Mouse (Mus musculus) large intestine, adult 2 months (tissue): Measurements from ENCODE around the gene Kif23. TPM values are rescaled to one million over a fixed set of nuclear protein-coding genes. Genes with fewer than 3 reads are reported as not detected.

Experiments
- DNase-seq: peaks from one replicate; pipeline ENCODE4 v3.0.0-alpha.2; 2012; ENCODE audit warnings: low read depth, low spot score
- WGBS: fragments of 180-500 bp; shearing (Covaris S2); methylation state at CpG from one replicate; pipeline ENCODE4 v1.1.7; 2018; 5-methylcytosine and 5-hydroxymethylcytosine counted together
- polyA plus RNA-seq: library from polyadenylated mRNA; depleted of rRNA; stranded (reverse); fragments of >200 nt; gene quantifications from 2 replicates; pipeline ENCODE4 v1.2.3, GENCODE M21; 2012

Kif23 gene
- polyA plus RNA-seq, 1 experiment: 12.9 TPM

GRCm38 (mm10) chr9:61952241-61952640 lies 5.7 kb upstream of the Kif23 start:
- DNase-seq: no peak
- 88% methylated on average over 7 of the region's 7 CpGs for WGBS

- WGBS: 3% methylated on average over 24 of the region's 24 CpGs
- peak; percentile 80 for DNase-seq
Observed at GRCm38 (mm10) chr9:61947402-61948346, 1.1 kb upstream of the Kif23 start.

GRCm38 (mm10) chr9:61945973-61946611 lies 482 bp downstream of the Kif23 start:
- no peak for DNase-seq
- 1% methylated on average over 38 of the region's 38 CpGs for WGBS

GRCm38 (mm10) chr9:61941054-61941453 lies 5.5 kb downstream of the Kif23 start:
- WGBS: 93% methylated on average over 3 of the region's 3 CpGs
- DNase-seq: no peak

GRCm38 (mm10) chr9:61933333-61933732 lies 13.2 kb downstream of the Kif23 start:
- 76% methylated on average over 2 of the region's 2 CpGs for WGBS
- DNase-seq: no peak

GRCm38 (mm10) chr9:61932009-61932408 lies 14.6 kb downstream of the Kif23 start:
- no peak for DNase-seq

GRCm38 (mm10) chr9:61925086-61925660 lies 21.4 kb downstream of the Kif23 start:
- no peak for DNase-seq
- WGBS: 84% methylated on average over 10 of the region's 10 CpGs

More at GRCm38 (mm10) chr9:61932009-61932408, 14.6 kb downstream of the Kif23 start:
- 89% methylated on average over 3 of the region's 3 CpGs for WGBS

- WGBS: 89% methylated on average over 6 of the region's 6 CpGs
- no peak for DNase-seq
Observed at GRCm38 (mm10) chr9:61920331-61920730, 26.2 kb downstream of the Kif23 start.

GRCm38 (mm10) chr9:61919464-61919863 lies 27.1 kb downstream of the Kif23 start:
- WGBS: 94% methylated on average over 5 of the region's 5 CpGs
- no peak for DNase-seq

- WGBS: 82% methylated on average over 6 of the region's 6 CpGs
- DNase-seq: no peak
Observed at GRCm38 (mm10) chr9:61917436-61917835, 29.1 kb downstream of the Kif23 start.

- no peak for DNase-seq
- WGBS: 92% methylated on average over 3 of the region's 3 CpGs
Observed at GRCm38 (mm10) chr9:61916986-61917385, 29.6 kb downstream of the Kif23 start.

GRCm38 (mm10) chr9:61915393-61916005 lies 31.1 kb downstream of the Kif23 start:
- no peak for DNase-seq
- 48% methylated on average over 4 of the region's 4 CpGs for WGBS

GRCm38 (mm10) chr9:61914917-61915300 lies 31.7 kb downstream of the Kif23 start:
- DNase-seq: no peak
- 3% methylated on average over 13 of the region's 13 CpGs for WGBS

- under 1% methylated on average over 70 of the region's 70 CpGs for WGBS
Observed at GRCm38 (mm10) chr9:61914203-61914916, 32.2 kb downstream of the Kif23 start, which contains the start of gene Rplp1. TSS of gene Rplp1 (minus strand) at chr9:61914542.

GRCm38 (mm10) chr9:61911300-61912128 lies 35.1 kb downstream of the Kif23 start:
- 74% methylated on average over 6 of the region's 6 CpGs for WGBS
- DNase-seq: no peak

More at GRCm38 (mm10) chr9:61914203-61914916, 32.2 kb downstream of the Kif23 start, which contains the start of gene Rplp1:
- peak; percentile 86 for DNase-seq

- no peak for DNase-seq
- 76% methylated on average over 20 of the region's 20 CpGs for WGBS
Observed at GRCm38 (mm10) chr9:61910526-61911256, 35.9 kb downstream of the Kif23 start.

GRCm38 (mm10) chr9:61909633-61910032 lies 36.9 kb downstream of the Kif23 start:
- no peak for DNase-seq
- WGBS: 40% methylated on average over 1 of the region's 1 CpGs
